Mouse (Mus musculus) gastrocnemius, postnatal 4 days (tissue): ENCODE measurements around the gene BC004004. TPM values are rescaled to one million over a fixed set of nuclear protein-coding genes. Genes with fewer than 3 reads are reported as not detected.
"Not testable (repeated sequence)": the region's sequence is repeated elsewhere in the genome, so short reads cannot be mapped to it uniquely, and the experiment has no call there.

Source experiments
- DNase-seq, 2 experiments: peaks; one replicate each; pipeline ENCODE4 v3.0.0; 2021 to 2022; ENCODE audit warnings: low spot score in 2 of 2, mixed read lengths in 2 of 2
- long read RNA-seq, 2 experiments: library from polyadenylated mRNA; stranded (forward); transcript quantifications; one replicate each; pipeline ENCODE4 v2.0.0; 2021
- total RNA-seq, 2 experiments: library from RNA; stranded (reverse); gene quantifications; 2 replicates each; pipeline ENCODE4 v1.2.3; 2021

BC004004 gene
- total RNA-seq = 100 to 1,000 TPM in 1 of 2 experiments, 10 to 100 TPM in 1; 98.5 to 101 TPM
- long read RNA-seq, experiment 1, full-length matches to known transcripts = 88 of 115 reads
- long read RNA-seq, experiment 1, partial matches to known transcripts = 4 of 115 reads
- long read RNA-seq, experiment 1, other reads (novel, unspliced or antisense) = 23 of 115 reads
- long read RNA-seq, experiment 2, full-length matches to known transcripts = 90 of 130 reads
- long read RNA-seq, experiment 2, partial matches to known transcripts = 2 of 130 reads
- long read RNA-seq, experiment 2, other reads (novel, unspliced or antisense) = 38 of 130 reads

- peak; percentile 95 to 97 for DNase-seq
Measured at GRCm38 (mm10) chr17:29268682-29269348, at the start of gene BC004004. BC004004 (plus strand) TSS chr17:29268788.

- DNase-seq = no peak
Measured at GRCm38 (mm10) chr17:29220631-29221030, 48.0 kb upstream of the BC004004 start.

GRCm38 (mm10) chr17:29231109-29231508 lies 37.5 kb upstream of the BC004004 start:
- no peak for DNase-seq

- DNase-seq = no peak
Measured at GRCm38 (mm10) chr17:29236111-29236510, 32.5 kb upstream of the BC004004 start.

- no peak for DNase-seq
Measured at GRCm38 (mm10) chr17:29237267-29237771, 31.3 kb upstream of the BC004004 start.

GRCm38 (mm10) chr17:29237772-29238420 lies 30.7 kb upstream of the BC004004 start, which contains the start of gene Cpne5:
Cpne5 (minus strand) TSS chr17:29238167.
- peak in 1 of 2 experiments; percentile 29 for DNase-seq

- peak in 1 of 2 experiments; percentile 37 for DNase-seq
Measured at GRCm38 (mm10) chr17:29238421-29238945, 30.1 kb upstream of the BC004004 start.

GRCm38 (mm10) chr17:29244912-29245311 lies 23.7 kb upstream of the BC004004 start:
- DNase-seq = no peak

GRCm38 (mm10) chr17:29245725-29246124 lies 22.9 kb upstream of the BC004004 start:
- no peak for DNase-seq

- DNase-seq = no peak
Measured at GRCm38 (mm10) chr17:29246602-29247001, 22.0 kb upstream of the BC004004 start.

GRCm38 (mm10) chr17:29247881-29248280 lies 20.7 kb upstream of the BC004004 start:
- no peak for DNase-seq

- DNase-seq = peak; percentile 36 to 64
Measured at GRCm38 (mm10) chr17:29249512-29249911, 19.1 kb upstream of the BC004004 start.

- not testable (repeated sequence) for DNase-seq
Measured at GRCm38 (mm10) chr17:29251006-29251405, 17.6 kb upstream of the BC004004 start.

GRCm38 (mm10) chr17:29251608-29252390 lies 16.8 kb upstream of the BC004004 start:
- peak; percentile 51 to 69 for DNase-seq

- no peak for DNase-seq
Measured at GRCm38 (mm10) chr17:29253236-29253635, 15.4 kb upstream of the BC004004 start.

- no peak for DNase-seq
Measured at GRCm38 (mm10) chr17:29253684-29254083, 14.9 kb upstream of the BC004004 start.

- not testable (repeated sequence) for DNase-seq
Measured at GRCm38 (mm10) chr17:29254784-29255183, 13.8 kb upstream of the BC004004 start.

GRCm38 (mm10) chr17:29256507-29256906 lies 12.1 kb upstream of the BC004004 start:
- DNase-seq = no peak

- no peak for DNase-seq
Measured at GRCm38 (mm10) chr17:29257001-29257511, 11.5 kb upstream of the BC004004 start.

- DNase-seq = no peak
Measured at GRCm38 (mm10) chr17:29258025-29258558, 10.5 kb upstream of the BC004004 start.
